Mouse (Mus musculus) midbrain, embryonic 14.5 days (tissue): ENCODE data around the gene Hmgb1. TPM values are rescaled to one million over a fixed set of nuclear protein-coding genes. Genes with fewer than 3 reads are reported as not detected.

Source experiments
- ATAC-seq: fragments of 200-750 bp; cut with Nextera tagmentation; 2 replicates; pipeline ENCODE4 v1.8.0; 2017; ENCODE audit warnings: moderate number of reproducible peaks, moderate library complexity; ENCODE audit not compliant: low FRiP score, low TSS enrichment
- DNase-seq: peaks from one replicate; pipeline ENCODE4 v3.0.0-alpha.2; 2015
- H3K27ac ChIP-seq: fragments of 300-500 bp; sonication (generic); replicated peaks from 2 replicates; pipeline ENCODE4 v1.5.1; 2014; ENCODE audit warnings: mild to moderate bottlenecking, low read depth, low read length, moderate library complexity
- H3K27me3 ChIP-seq: fragments of 300-500 bp; sonication (generic); 2 replicates; pipeline ENCODE4 v1.6.1; 2014; ENCODE audit warnings: low read length, control low read depth, mixed read lengths; ENCODE audit not compliant: control insufficient read depth, insufficient read depth
- H3K36me3 ChIP-seq: fragments of 300-500 bp; sonication (generic); 2 replicates; pipeline ENCODE4 v1.6.1; 2014; ENCODE audit warnings: low read length, control low read depth; ENCODE audit not compliant: control insufficient read depth, insufficient read depth
- H3K4me1 ChIP-seq: fragments of 300-500 bp; sonication (generic); 2 replicates; pipeline ENCODE4 v1.6.1; 2014; ENCODE audit warnings: mild to moderate bottlenecking, antibody characterized with exemption, low read length, control low read depth; ENCODE audit not compliant: control insufficient read depth, insufficient read depth
- H3K4me2 ChIP-seq: fragments of 300-500 bp; sonication (generic); 2 replicates; pipeline ENCODE4 v1.6.1; 2014; ENCODE audit warnings: mild to moderate bottlenecking, low read length, moderate library complexity
- H3K4me3 ChIP-seq: fragments of 300-500 bp; sonication (generic); replicated peaks from 2 replicates; pipeline ENCODE4 v1.5.1; 2014; ENCODE audit warnings: low read depth, low read length
- H3K9ac ChIP-seq: fragments of 300-500 bp; sonication (generic); replicated peaks from 2 replicates; pipeline ENCODE4 v1.6.1; 2014; ENCODE audit warnings: mild to moderate bottlenecking, low read length, moderate library complexity
- H3K9me3 ChIP-seq: fragments of 300-500 bp; sonication (generic); 2 replicates; pipeline ENCODE4 v1.6.1; 2016; ENCODE audit warnings: low read length, control low read depth, mixed read lengths; ENCODE audit not compliant: control insufficient read depth
- WGBS: fragments of 180-500 bp; shearing (Covaris S2); extraction: QIAGEN DNeasy Blood & Tissue Kit; methylation state at CpG from one replicate; pipeline ENCODE4 v1.1.7; 2014; 5-methylcytosine and 5-hydroxymethylcytosine counted together
- polyA plus RNA-seq: library from polyadenylated mRNA; unstranded; fragments of >200 nt; fragmentation: Nextera tagmentation; extraction: Ambion mirVana; gene quantifications from 2 replicates; pipeline ENCODE4 v1.2.1, GENCODE M21; 2014

Gene Hmgb1
- 869 and 947 TPM in 2 replicates for polyA plus RNA-seq

GRCm38 (mm10) chr5:149184104-149184843 lies at the start of gene Hmgb1, which contains the start of gene Uspl1:
Gene Hmgb1, minus strand, starts transcription at chr5:149184489.
Gene Uspl1, plus strand, starts transcription at chr5:149184350.
- H3K9me3 ChIP-seq = no peaks in the 10 kb centered on the region
- DNase-seq (peak; percentile 99), ATAC-seq (peak; percentile 96)
- peak within 1 kb of the TSS; percentile 74 for H3K4me2 ChIP-seq
- under 1% methylated on average over 58 of the region's 59 CpGs for WGBS
- peak within 1 kb of the TSS; percentile 95 for H3K27ac ChIP-seq
- no peaks in the 10 kb centered on the region for H3K27me3 ChIP-seq
- H3K36me3 ChIP-seq = peaks cover 8% of the 10 kb centered on the region
- H3K4me1 ChIP-seq = peaks cover 14% of the 10 kb centered on the region
- H3K9ac ChIP-seq = peak within 1 kb of the TSS; percentile 78
- peak within 1 kb of the TSS; percentile 61 for H3K4me3 ChIP-seq

DNA sequence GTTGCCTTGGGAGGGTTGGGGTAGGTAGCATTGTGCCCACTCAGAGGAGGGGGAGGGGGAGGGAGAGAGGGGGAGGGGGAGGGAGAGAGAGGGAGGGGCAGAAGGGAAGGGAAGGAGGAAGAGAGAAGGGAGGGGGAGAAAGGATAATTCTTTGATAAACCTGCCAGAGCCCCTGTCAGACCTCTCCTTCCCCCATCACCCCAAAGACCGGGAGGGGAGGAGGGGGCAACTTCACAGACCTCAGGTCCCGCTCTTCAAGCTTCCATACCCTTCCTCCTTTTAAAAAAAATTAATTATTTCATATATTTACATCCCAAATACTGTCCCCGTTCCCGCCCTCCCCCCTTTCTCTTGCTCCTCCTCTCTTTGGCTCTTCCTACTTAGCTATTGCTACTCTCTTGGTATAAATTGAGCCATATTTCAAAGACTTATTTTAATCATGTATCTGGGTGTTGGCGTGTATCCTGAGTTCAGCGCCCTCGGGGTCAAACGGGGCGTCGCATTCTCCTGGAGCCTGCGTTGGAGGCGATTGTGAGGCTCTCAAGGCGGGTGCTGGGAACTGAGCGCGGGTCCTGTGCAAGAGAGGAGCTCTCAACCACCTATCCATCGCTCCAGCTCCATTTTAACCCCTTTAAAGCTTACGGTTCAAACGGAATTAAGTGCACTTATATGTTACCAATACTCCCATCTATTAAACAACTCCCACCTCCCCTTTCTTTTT lies 45.5 kb upstream of the Hmgb1 start:
- peak; percentile 28 for ATAC-seq
- Histone ChIP-seq H3K27ac (peak overlapping the region; percentile 88), H3K27me3 (no peaks in the 10 kb centered on the region), H3K9ac (peak overlapping the region; percentile 54), H3K36me3 (no peaks in the 10 kb centered on the region), H3K4me1 (0 out of 2 replicates have a peak, but pooled peaks cover under 1% of the 10 kb centered on the region), H3K9me3 (no peaks in the 10 kb centered on the region), H3K4me2 (peak overlapping the region; percentile 54), H3K4me3 (peak overlapping the region; percentile 45)
- DNase-seq = no peak
- WGBS = 76% methylated on average over 18 of the region's 18 CpGs

- H3K27ac ChIP-seq = peak overlapping the region; percentile 88
- H3K4me2 ChIP-seq = peak overlapping the region; percentile 54
- no peaks in the 10 kb centered on the region for H3K9me3 ChIP-seq
- ATAC-seq (peak; percentile 97), DNase-seq (peak; percentile 96)
- H3K4me1 ChIP-seq = peaks cover 9% of the 10 kb centered on the region
- H3K4me3 ChIP-seq = peak overlapping the region; percentile 45
- no peaks in the 10 kb centered on the region for H3K36me3 ChIP-seq
- H3K9ac ChIP-seq = peak overlapping the region; percentile 54
- 2% methylated on average over 55 of the region's 55 CpGs for WGBS
- no peaks in the 10 kb centered on the region for H3K27me3 ChIP-seq
These were observed 44.7 kb upstream of the Hmgb1 start for GRCm38 (mm10) chr5:149228700-149229618.

DNA sequence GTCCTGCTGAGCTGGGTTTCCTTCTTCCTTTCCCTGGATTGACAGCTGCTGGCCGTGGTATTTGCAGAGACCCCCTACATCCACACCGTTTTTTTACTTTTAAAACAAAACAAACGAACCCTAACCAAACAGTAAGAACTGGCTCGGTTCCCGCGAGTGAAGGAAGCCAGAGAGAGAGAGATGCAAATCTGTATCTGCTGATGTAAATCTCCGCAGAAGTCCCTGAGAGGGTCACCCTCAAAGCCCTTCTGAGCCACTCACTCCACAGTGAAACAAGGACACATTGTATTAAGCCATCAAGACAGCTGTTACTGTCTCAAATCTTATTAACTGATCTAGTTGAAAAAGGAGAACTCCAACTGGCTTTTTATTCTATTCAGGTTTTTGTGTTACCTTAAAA lies 40.4 kb upstream of the Hmgb1 start:
- no peak overlapping the region for H3K9ac ChIP-seq
- no peak for ATAC-seq
- no peaks in the 10 kb centered on the region for H3K9me3 ChIP-seq

DNA sequence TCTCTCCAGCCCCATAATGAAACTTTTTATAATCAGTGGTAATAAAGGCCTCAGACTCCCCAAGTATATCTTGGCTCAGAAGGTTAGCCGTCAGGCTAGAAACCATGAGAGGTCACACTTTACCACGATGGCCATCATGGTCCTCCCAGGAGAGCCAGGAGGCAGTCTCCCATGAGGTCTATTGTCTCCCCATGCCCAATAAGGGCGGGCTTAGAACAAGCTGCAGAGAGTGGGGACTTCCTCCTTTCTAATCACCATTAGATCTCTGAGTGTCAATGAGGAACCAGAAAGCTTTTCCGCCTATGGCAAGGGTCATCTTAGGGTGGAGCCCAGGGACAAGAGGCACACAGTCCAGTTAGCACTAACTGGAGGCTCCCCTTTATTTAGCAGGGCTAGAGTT lies 37.1 kb upstream of the Hmgb1 start:
- Histone ChIP-seq H3K4me1 (peaks cover 11% of the 10 kb centered on the region), H3K9me3 (peaks cover 6% of the 10 kb centered on the region; the same call in 1 of the 2 replicates), H3K9ac (no peak overlapping the region), H3K36me3 (peaks cover 11% of the 10 kb centered on the region), H3K4me2 (no peak overlapping the region), H3K27ac (no peak overlapping the region), H3K27me3 (no peaks in the 10 kb centered on the region), H3K4me3 (no peak overlapping the region)
- no peak for DNase-seq
- WGBS = 91% methylated on average over 4 of the region's 4 CpGs
- ATAC-seq = no peak

More for the DNA sequence above, 40.4 kb upstream of the Hmgb1 start:
- peak; percentile 64 for DNase-seq
- Histone ChIP-seq H3K36me3 (no peaks in the 10 kb centered on the region), H3K27ac (no peak overlapping the region; the same call in 1 of the 2 replicates), H3K27me3 (no peaks in the 10 kb centered on the region), H3K4me2 (peak overlapping the region; percentile 20; the same call in 1 of the 2 replicates), H3K4me1 (peaks cover 11% of the 10 kb centered on the region), H3K4me3 (no peak overlapping the region)
- WGBS = 8% methylated on average over 7 of the region's 7 CpGs

- 90% methylated on average over 3 of the region's 3 CpGs for WGBS
- Histone ChIP-seq H3K9me3 (peaks cover 6% of the 10 kb centered on the region; the same call in 1 of the 2 replicates), H3K36me3 (peaks cover 30% of the 10 kb centered on the region), H3K27me3 (no peaks in the 10 kb centered on the region), H3K27ac (no peak overlapping the region), H3K4me3 (no peak overlapping the region), H3K4me2 (no peak overlapping the region), H3K4me1 (peaks cover 7% of the 10 kb centered on the region), H3K9ac (no peak overlapping the region)
- no peak for DNase-seq
- ATAC-seq = no peak
These were observed 35.2 kb upstream of the Hmgb1 start for GRCm38 (mm10) chr5:149219493-149219892.

DNA sequence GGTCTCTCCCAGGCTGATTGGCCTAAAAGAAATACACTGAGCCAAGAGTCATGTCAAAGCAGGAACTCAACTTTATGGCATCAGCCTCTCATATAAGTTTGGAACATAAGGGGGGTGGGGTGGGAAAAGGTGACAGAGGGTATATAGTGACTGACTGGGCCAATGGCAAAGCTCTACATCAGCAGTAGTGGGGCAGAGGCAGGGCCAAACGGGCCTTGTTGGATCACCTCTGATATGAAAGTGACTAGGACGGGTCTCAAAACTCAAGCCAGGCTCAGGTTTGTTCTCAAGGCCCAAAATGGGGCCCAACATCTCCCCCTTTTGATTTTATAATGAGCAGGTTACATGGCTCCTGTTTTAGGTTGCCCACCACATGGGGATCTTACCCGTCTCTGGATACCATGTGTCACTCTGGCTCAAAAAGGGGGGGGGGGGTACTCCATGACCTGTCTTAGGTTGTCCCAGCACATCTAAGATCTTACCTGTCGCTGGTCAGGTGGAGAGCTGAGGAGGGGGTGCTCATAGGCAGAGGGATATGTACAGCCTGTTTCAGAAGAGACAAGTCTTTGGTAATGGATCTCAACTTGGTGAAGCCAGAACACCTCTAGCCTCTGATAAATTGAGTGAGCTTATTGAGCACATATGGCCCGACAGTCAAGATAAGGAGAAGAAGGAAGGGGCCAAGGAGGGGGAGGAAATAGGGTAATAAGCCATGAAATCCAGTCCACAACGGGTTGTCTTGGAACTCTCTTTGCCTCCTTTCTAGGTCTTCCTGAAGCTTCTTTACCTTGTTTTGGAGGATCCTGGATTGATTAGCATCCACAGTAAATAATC lies 33.5 kb upstream of the Hmgb1 start:
- peaks cover 6% of the 10 kb centered on the region; the same call in 1 of the 2 replicates for H3K9me3 ChIP-seq
- H3K36me3 ChIP-seq = peaks cover 47% of the 10 kb centered on the region
- WGBS = 94% methylated on average over 6 of the region's 6 CpGs
- DNase-seq (no peak), ATAC-seq (no peak)
- no peaks in the 10 kb centered on the region for H3K27me3 ChIP-seq
- no peak overlapping the region for H3K27ac ChIP-seq
- no peak overlapping the region for H3K4me2 ChIP-seq
- H3K4me3 ChIP-seq = no peak overlapping the region
- no peak overlapping the region for H3K9ac ChIP-seq
- no peaks in the 10 kb centered on the region for H3K4me1 ChIP-seq
